Mouse (Mus musculus): ENCODE results near the gene Frmd4a.

DNA sequence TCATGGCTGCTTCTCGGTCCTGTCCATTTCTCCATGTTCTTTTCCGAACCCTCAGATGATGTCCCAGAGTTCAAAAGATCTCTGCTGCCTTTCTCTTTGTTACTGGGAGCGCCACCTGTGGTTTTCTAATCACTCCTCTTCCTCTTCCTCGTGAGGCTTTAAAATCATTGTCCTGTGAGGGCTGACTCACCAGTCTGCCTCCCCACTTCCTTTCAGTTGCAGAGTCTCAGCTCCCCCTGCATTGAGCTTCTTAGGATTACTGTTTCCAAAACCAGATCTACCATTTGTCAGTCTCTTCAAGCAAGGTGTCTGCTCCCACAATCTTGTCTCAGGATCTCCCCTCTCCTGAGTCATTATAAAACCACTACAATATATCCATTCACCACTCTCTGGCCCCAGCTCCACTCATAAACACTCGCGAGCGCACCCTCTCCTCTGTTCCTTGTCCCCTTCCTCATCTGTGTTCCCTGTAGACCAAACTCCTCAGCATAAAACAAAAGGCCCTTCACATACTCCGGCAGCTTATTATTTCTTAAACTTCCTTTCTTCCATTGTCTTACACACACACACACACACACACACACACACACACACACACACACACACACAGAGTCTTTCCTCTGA, 392.4 kb downstream of the Frmd4a start:
- no peak for TF ChIP-seq POLR2A (IDR thresholded peaks at IDR 0.05; ENCODE audit: borderline replicate concordance, extremely low read depth, insufficient read depth, insufficient read length, poor library complexity, severe bottlenecking)
- TF ChIP-seq CTCF (IDR thresholded peaks at IDR 0.05; ENCODE audit: borderline replicate concordance, extremely low read depth, insufficient read depth, insufficient read length), result no peak
